Mouse (Mus musculus): ENCODE data around the gene Nynrin.

DNA sequence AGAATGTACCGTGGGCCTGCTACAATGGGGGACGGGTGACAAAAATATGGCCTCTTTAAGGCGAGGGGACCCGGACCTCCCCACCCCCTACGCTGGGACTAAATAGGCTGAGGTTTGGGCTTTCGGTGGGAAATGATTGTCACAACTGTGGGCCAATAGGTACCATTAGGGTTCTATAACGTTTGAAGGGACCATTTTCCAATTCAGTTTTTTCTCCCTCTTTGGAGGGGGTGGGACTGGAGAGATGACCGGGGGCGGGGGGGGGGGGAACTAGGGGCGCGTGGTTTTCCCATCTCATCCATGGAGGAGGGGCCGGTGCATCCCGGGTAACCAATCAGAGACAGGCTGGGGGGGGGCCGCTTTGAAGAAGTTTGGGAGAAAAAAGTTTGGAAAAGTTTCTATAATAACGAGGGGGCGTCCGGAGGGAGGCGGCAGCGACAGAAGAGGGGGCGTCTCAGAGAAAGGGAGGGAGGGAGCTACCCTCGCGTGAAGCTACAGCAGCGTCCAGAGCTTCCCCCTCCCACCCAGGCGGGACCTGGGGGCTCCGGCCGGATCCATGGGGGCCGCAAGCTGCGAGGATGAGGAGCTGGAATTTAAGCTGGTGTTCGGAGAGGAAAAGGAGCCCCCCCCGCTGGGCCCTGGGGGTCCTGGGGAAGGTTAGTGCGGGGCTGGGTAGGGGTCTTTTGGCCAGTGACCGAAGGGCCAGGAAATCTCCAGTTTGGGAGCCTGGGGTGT, 29.2 kb upstream of the Nynrin start:
- TF ChIP-seq CTCF (IDR thresholded peaks at IDR 0.05) (no peak), EP300 (IDR thresholded peaks at IDR 0.05) (no peak)

Measured in lung, postnatal 0 days (tissue).